Mouse (Mus musculus) embryonic fibroblast, embryonic 13.5 days (primary cell): ENCODE data around the gene Ccdc85c. TPM values are rescaled to one million over a fixed set of nuclear protein-coding genes. Genes with fewer than 3 reads are reported as not detected.

Source experiments
- H3K27ac ChIP-seq: 2 replicates; pipeline ENCODE4 v1.5.1; 2012; ENCODE audit warnings: low read length, control low read depth, inconsistent platforms; ENCODE audit not compliant: insufficient read depth
- H3K4me1 ChIP-seq: 2 replicates; pipeline ENCODE4 v1.6.1; 2011; ENCODE audit warnings: low read length; ENCODE audit not compliant: control insufficient read depth, insufficient read depth
- H3K4me3 ChIP-seq: 2 replicates; pipeline ENCODE4 v1.5.1; 2011; ENCODE audit warnings: mild to moderate bottlenecking, control low read depth, low read length; ENCODE audit not compliant: insufficient read depth
- CTCF ChIP-seq: IDR thresholded peaks from 2 replicates; pipeline ENCODE4 v1.5.1; 2011; ENCODE audit warnings: mild to moderate bottlenecking, control low read depth, low read length, moderate library complexity, borderline replicate concordance; ENCODE audit not compliant: insufficient read depth
- POLR2A ChIP-seq: IDR thresholded peaks from 2 replicates; pipeline ENCODE4 v1.6.1; 2011; ENCODE audit warnings: low read depth, mild to moderate bottlenecking, control low read depth, low read length, moderate library complexity
- polyA plus RNA-seq: library from polyadenylated mRNA; stranded (reverse); fragments of >200 nt; gene quantifications from 2 replicates; pipeline ENCODE4 v1.2.4, GENCODE M21; 2011; ENCODE audit warnings: low read depth; ENCODE audit not compliant: missing spikeins, insufficient read length

The Ccdc85c gene
- polyA plus RNA-seq, 1 experiment = 2.7 TPM

DNA sequence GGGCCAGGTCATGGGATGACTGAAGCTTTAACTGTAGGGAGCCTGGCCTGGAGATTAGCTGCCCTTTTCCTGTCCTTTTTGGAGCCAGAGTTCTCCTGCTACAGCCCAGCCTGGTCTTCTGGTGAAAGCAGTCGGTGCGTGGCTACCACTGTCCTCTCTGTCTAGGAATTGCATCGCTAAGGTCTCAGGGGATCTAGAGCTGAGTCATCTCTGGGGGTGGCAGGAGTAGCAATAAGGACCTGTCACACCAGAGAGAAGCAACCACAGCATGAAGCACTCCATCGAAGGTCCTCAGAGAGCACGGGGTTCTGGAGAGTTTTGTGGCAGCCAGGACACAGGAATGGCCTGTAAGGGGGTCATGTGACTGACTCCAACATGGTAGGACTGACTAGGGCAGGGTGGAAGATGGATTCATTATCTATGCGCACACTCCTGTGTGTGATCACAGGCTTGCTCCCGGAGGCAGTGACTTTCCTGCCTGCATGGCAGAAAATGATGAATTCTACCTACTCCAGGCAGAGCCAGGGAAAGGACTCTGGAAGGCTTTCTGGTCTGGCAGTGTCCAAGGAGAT lies 35.3 kb upstream of the Ccdc85c start:
- no peak for TF ChIP-seq CTCF
- Histone ChIP-seq H3K4me1 (peaks cover 13% of the 10 kb centered on the region), H3K4me3 (no peak overlapping the region), H3K27ac (peak overlapping the region; percentile 36; the same call in 1 of the 2 replicates)

- Histone ChIP-seq H3K4me3 (no peak overlapping the region), H3K27ac (peak overlapping the region; percentile 36; the same call in 1 of the 2 replicates), H3K4me1 (peaks cover 13% of the 10 kb centered on the region)
- TF ChIP-seq CTCF (no peak), POLR2A (no peak)
Measured at GRCm38 (mm10) chr12:108310041-108310440, 34.8 kb upstream of the Ccdc85c start.

DNA sequence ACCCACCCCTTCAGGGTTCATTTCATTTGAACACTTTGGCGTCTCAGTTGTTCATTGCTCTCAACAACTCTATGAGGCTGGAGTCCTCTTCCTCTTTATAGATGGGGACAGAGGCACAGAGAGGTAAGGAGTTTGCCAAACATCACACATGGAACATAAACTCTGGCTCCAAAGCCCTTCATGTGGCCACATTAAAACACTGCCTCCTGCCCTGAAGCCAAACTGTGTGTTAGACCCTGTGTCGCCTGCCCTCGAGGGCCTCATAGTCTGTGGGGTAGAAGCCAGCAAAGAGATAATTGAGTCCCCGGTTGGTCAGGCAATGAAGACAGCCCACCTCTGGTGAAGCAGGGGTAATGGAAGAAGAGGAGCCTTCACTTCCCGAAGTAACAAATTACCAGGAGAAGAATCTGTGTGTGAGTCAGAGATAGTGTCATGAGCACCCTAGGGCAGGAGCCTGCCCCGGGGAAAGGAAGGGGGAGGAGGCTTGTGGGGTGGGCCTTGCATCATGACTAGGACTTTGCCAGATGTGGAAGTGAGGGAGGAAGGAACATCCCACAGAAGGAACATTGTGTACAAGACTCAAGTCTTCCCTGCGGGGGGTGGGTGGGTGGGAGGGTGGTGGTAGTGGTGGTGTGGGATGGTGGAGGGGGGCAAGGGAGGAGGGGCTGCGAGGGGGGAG lies 34.0 kb upstream of the Ccdc85c start:
- Histone ChIP-seq H3K27ac (peak overlapping the region; percentile 54), H3K4me3 (no peak overlapping the region), H3K4me1 (peaks cover 13% of the 10 kb centered on the region)
- TF ChIP-seq CTCF = no peak
- TF ChIP-seq POLR2A = no peak

DNA sequence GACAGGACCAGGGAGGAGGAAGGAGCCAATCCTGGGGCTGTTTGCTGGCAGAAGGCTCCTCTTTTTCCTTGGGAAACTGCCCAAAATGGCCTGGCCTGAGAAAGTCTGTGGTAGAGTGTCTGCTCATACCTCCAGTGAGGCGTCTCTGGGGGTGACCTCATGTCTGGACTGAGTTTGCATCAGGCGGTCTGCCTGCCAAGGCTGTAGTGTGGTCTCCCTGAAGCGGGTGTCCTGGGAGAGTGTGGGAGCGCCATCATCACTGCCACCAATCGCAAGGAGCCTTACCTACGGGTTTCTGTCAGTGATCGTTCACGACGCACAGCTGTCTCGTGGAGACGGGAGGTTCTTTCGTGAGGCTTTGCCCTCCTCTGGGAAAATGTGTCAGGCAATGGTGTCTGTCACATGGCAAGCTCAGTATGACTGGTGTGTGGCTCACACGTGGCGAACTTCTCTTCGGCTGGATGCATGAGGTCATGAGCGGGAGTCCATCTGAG lies 33.2 kb upstream of the Ccdc85c start:
- Histone ChIP-seq H3K4me3 (no peak overlapping the region), H3K4me1 (peaks cover 13% of the 10 kb centered on the region), H3K27ac (peak overlapping the region; percentile 54)
- TF ChIP-seq CTCF (no peak), POLR2A (no peak)

GRCm38 (mm10) chr12:108307553-108307952 lies 32.3 kb upstream of the Ccdc85c start:
- TF ChIP-seq POLR2A (no peak), CTCF (no peak)
- H3K4me1 ChIP-seq = peaks cover 13% of the 10 kb centered on the region
- no peak overlapping the region for H3K4me3 ChIP-seq
- H3K27ac ChIP-seq = peak overlapping the region; percentile 12; the same call in 1 of the 2 replicates

GRCm38 (mm10) chr12:108305812-108306794 lies 30.9 kb upstream of the Ccdc85c start, which contains the start of gene Hhipl1:
Hhipl1 (plus strand) TSS chr12:108306270.
- peaks cover 13% of the 10 kb centered on the region for H3K4me1 ChIP-seq
- H3K27ac ChIP-seq = no peak within 1 kb of the TSS
- no peak for TF ChIP-seq CTCF
- TF ChIP-seq POLR2A = peak; percentile 51; the same call in 1 of the 2 replicates
- H3K4me3 ChIP-seq = peak within 1 kb of the TSS; percentile 47

DNA sequence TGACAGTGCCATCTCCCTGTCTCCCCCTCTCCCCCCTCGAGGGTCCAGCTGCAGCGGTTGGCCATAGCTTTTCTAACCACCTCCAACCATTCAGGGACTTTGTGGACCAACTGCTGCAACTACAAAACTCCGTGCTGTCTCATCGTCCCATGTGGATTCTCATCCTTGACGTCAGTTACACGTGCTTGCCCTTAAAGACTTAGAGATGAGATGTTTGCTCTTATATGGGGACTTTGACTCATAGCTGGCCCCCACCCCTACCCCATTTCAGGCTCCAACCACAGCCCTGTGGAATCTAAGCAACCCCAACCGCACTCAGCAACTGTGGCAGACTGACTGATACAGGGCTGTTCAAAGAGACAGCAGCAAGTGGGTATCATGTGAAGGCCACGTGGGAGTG lies 29.9 kb upstream of the Ccdc85c start:
- peaks cover 7% of the 10 kb centered on the region for H3K4me1 ChIP-seq
- TF ChIP-seq POLR2A (no peak), CTCF (no peak)
- no peak overlapping the region for H3K27ac ChIP-seq
- H3K4me3 ChIP-seq = no peak overlapping the region

- no peak overlapping the region for H3K4me3 ChIP-seq
- no peak overlapping the region for H3K27ac ChIP-seq
- TF ChIP-seq CTCF = no peak
- TF ChIP-seq POLR2A = no peak
- H3K4me1 ChIP-seq = peaks cover 2% of the 10 kb centered on the region; the same call in 1 of the 2 replicates
Measured at GRCm38 (mm10) chr12:108303778-108304365, 28.6 kb upstream of the Ccdc85c start.

GRCm38 (mm10) chr12:108301006-108301405 lies 25.8 kb upstream of the Ccdc85c start:
- no peaks in the 10 kb centered on the region; the same call in 1 of the 2 replicates for H3K4me1 ChIP-seq
- TF ChIP-seq CTCF = no peak
- no peak for TF ChIP-seq POLR2A
- no peak overlapping the region for H3K4me3 ChIP-seq
- H3K27ac ChIP-seq = no peak overlapping the region
